Mouse (Mus musculus) intestine, postnatal 0 days (tissue): ENCODE results near the gene Lzts3. TPM values are rescaled to one million over a fixed set of nuclear protein-coding genes. Genes with fewer than 3 reads are reported as not detected.
A peak's percentile ranks its signal among the peaks of the same experiment; 100 is the strongest.

Experiments
- ATAC-seq: fragments of 200-750 bp; cut with Nextera tagmentation; 2 replicates; pipeline ENCODE4 v1.8.0; 2017; ENCODE audit warnings: mild to moderate bottlenecking, moderate TSS enrichment, moderate library complexity
- H3K27ac ChIP-seq: fragments of 300-500 bp; sonication (generic); 2 replicates; pipeline ENCODE4 v1.5.1; 2014; ENCODE audit warnings: mild to moderate bottlenecking, low read depth, low read length, moderate library complexity
- H3K27me3 ChIP-seq: fragments of 300-500 bp; sonication (generic); replicated peaks from 2 replicates; pipeline ENCODE4 v1.6.1; 2014; ENCODE audit warnings: low read length, mixed read lengths; ENCODE audit not compliant: control insufficient read depth, insufficient read depth
- H3K36me3 ChIP-seq: fragments of 300-500 bp; sonication (generic); 2 replicates; pipeline ENCODE4 v1.6.1; 2014; ENCODE audit warnings: mild to moderate bottlenecking, moderate library complexity; ENCODE audit not compliant: control insufficient read depth, insufficient read depth
- H3K4me1 ChIP-seq: fragments of 300-500 bp; sonication (generic); replicated peaks from 2 replicates; pipeline ENCODE4 v1.6.1; 2014; ENCODE audit warnings: antibody characterized with exemption, low read length, mixed read lengths; ENCODE audit not compliant: control insufficient read depth, insufficient read depth
- H3K4me2 ChIP-seq: fragments of 300-500 bp; sonication (generic); replicated peaks from 2 replicates; pipeline ENCODE4 v1.6.1; 2014; ENCODE audit warnings: low read depth, mild to moderate bottlenecking, moderate library complexity
- H3K4me3 ChIP-seq: fragments of 300-500 bp; sonication (generic); 2 replicates; pipeline ENCODE4 v1.5.1; 2014; ENCODE audit warnings: low read depth, low read length
- H3K9ac ChIP-seq: fragments of 300-500 bp; sonication (generic); 2 replicates; pipeline ENCODE4 v1.6.1; 2014; ENCODE audit warnings: mild to moderate bottlenecking, low read depth, low read length
- H3K9me3 ChIP-seq: fragments of 300-500 bp; sonication (generic); 2 replicates; pipeline ENCODE4 v1.6.1; 2016; ENCODE audit warnings: mixed run types; ENCODE audit not compliant: control insufficient read depth
- CTCF ChIP-seq: sonication (generic); IDR thresholded peaks from 2 replicates; pipeline ENCODE4 v1.5.1; 2016; ENCODE audit warnings: low read depth, mild to moderate bottlenecking, control low read depth, antibody characterized with exemption, moderate library complexity
- WGBS: fragments of 180-500 bp; shearing (Covaris S2); extraction: QIAGEN DNeasy Blood & Tissue Kit; methylation state at CpG from one replicate; pipeline ENCODE4 v1.1.7; 2014; 5-methylcytosine and 5-hydroxymethylcytosine counted together
- polyA plus RNA-seq: library from polyadenylated mRNA; unstranded; fragments of >200 nt; fragmentation: Nextera tagmentation; extraction: Ambion mirVana; gene quantifications from 2 replicates; pipeline ENCODE4 v1.2.1, GENCODE M21; 2015

Gene Lzts3
- polyA plus RNA-seq, 1 experiment from 2014 or later: 9.7 TPM

DNA sequence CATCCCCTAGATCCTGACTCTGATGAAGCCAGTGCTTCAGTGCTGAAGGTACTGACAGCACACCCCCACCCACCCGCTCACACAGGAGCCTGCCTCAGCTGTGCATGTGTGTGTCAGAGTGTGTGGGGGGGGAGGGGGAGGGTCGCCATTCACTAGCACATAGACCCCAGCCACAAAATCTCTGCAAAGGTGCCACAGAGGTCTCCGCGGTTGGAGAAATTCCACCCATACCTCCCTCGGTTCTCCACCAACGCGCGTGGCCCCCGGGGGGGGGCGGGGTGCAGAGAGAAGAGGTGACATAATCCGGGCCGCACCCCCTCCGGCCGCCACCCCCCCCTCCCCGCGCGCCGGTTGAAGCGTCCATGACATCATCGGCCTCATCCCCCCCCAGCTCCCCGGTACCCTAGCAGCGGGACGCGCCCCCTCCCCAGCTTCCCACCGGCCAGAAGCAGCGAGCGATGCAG, 374 bp downstream of the Lzts3 start:
- Histone ChIP-seq H3K9ac (peak overlapping the region; percentile 54), H3K4me1 (no peaks in the 10 kb centered on the region; the same call in 1 of the 2 replicates), H3K27ac (peak overlapping the region; percentile 83), H3K4me3 (peak overlapping the region; percentile 68), H3K36me3 (no peaks in the 10 kb centered on the region), H3K4me2 (peak overlapping the region; percentile 98), H3K27me3 (no peaks in the 10 kb centered on the region), H3K9me3 (no peaks in the 10 kb centered on the region)
- no peak for TF ChIP-seq CTCF
- WGBS: under 1% methylated on average over 20 of the region's 27 CpGs
- ATAC-seq: no peak

DNA sequence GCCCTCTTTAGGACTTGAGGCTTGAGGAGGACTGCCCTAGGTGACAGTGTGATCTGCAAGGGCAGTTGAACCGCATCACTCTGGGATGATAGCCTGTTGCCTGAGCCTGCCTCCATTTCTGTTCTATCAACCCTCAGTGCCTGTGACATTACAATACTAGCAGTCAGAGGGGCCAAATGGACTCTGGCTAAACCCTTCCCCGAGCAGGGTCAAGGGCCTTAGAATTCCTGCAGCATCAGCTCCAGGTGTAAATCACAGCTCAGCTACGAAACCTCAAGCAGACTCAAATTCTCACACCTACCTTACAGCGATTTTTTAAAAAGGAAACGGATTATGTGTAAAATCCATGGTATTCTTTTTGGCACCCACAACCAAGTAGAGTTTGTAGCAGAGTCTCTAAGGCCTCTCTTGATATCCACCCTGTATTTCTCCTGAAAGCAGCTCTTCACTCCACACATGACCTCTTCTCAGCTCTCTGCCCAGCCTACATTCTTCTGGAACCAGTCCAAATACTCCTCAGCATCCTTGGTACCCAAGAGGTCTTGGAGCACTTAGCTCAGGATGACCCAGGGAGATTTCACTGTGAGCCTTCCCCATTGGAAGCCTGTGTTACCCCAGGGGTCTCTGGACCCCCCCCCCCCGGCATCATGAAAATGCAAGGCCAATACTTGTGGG, 1.1 kb downstream of the Lzts3 start:
- ATAC-seq: no peak
- no peak for TF ChIP-seq CTCF
- Histone ChIP-seq H3K4me1 (no peaks in the 10 kb centered on the region; the same call in 1 of the 2 replicates), H3K4me2 (peak overlapping the region; percentile 98), H3K4me3 (peak overlapping the region; percentile 68), H3K27ac (no peak overlapping the region), H3K9ac (0 out of 2 replicates have a peak overlapping the region, but pooled peaks have one; percentile 54), H3K27me3 (no peaks in the 10 kb centered on the region), H3K9me3 (no peaks in the 10 kb centered on the region), H3K36me3 (no peaks in the 10 kb centered on the region)
- WGBS: 46% methylated on average over 6 of the region's 6 CpGs

DNA sequence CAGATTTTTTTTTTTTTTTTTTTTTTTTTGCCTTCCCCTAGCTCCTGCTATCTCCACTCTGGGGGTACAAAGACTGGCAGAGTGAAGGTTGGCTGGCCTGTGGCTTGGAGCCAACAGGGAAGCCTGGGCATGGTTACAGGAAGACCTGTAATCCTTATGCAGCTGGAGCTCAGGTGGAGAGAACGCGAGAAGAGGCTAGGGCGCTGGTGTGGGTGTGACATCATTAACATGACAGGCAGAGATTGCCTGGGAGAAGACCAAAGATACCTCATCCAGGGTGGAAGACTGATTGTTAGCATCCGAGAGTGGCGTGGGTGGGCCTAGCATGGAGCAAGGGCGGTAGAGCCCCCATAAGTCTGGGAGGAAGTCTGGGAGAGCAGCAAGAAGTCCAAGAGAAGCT, 3.3 kb downstream of the Lzts3 start:
- peaks cover 9% of the 10 kb centered on the region; the same call in 1 of the 2 replicates for H3K4me1 ChIP-seq
- no peak for TF ChIP-seq CTCF
- no peaks in the 10 kb centered on the region for H3K9me3 ChIP-seq
- peaks cover 10% of the 10 kb centered on the region; the same call in 1 of the 2 replicates for H3K36me3 ChIP-seq
- H3K4me2 ChIP-seq: 0 out of 2 replicates have a peak overlapping the region, but pooled peaks have one; percentile 68
- peak; percentile 9; the same call in 1 of the 2 replicates for ATAC-seq
- no peak overlapping the region for H3K4me3 ChIP-seq
- no peaks in the 10 kb centered on the region for H3K27me3 ChIP-seq
- peak overlapping the region; percentile 95 for H3K27ac ChIP-seq
- WGBS: 52% methylated on average over 6 of the region's 6 CpGs
- no peak overlapping the region for H3K9ac ChIP-seq

DNA sequence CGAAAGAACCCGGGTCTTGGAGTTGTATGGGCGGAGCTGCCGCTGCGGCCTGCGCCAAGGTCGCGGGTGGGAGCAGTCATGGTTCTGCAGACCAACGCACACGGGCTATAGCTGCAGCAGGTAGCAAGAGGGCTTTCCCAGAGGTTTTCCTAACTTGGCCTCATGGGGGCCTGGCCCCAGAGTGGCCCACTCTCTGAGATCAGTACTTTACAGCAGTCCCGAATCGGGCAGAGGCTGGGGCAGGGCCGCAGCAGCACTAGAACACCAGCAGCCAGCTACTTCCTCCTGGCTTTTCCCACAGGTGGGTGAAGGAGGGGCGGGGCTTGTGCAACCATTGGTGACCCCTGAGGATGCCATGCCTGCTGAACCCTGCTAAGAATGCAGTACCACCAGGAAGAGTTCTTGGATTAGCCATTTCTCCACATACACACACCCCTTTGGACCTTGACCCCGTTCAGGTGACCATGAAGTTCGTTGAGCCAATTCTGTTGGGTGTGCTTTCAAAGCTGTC, 4.4 kb downstream of the Lzts3 start:
- Histone ChIP-seq H3K9me3 (no peaks in the 10 kb centered on the region), H3K36me3 (peaks cover 18% of the 10 kb centered on the region; the same call in 1 of the 2 replicates), H3K9ac (peak overlapping the region; percentile 65), H3K27ac (peak overlapping the region; percentile 95), H3K4me2 (peak overlapping the region; percentile 68), H3K4me1 (peaks cover 9% of the 10 kb centered on the region; the same call in 1 of the 2 replicates), H3K27me3 (no peaks in the 10 kb centered on the region), H3K4me3 (peak overlapping the region; percentile 38)
- ATAC-seq: peak; percentile 88
- TF ChIP-seq CTCF: no peak
- 18% methylated on average over 16 of the region's 16 CpGs for WGBS

DNA sequence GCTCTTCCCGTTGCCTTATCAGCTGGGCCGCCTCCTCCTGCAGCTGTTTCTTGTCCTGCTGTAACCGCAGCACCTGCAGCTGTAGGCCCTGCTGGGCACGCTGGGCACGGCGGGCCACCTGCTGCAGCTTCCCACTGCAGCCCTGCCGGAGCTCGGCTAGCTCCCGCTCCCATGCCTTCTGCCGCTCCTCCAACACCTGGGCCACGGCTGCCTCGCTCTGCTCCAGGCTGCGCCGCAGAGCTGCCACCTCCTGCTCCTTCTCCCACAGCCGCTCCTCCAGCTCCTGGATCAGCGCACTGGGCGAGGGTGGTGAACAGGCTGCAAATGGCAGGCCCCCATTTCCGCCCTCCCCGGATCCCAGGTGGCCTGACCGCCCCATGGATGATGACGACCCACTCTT, 6.8 kb downstream of the Lzts3 start:
- WGBS: 34% methylated on average over 21 of the region's 21 CpGs
- no peaks in the 10 kb centered on the region for H3K27me3 ChIP-seq
- H3K36me3 ChIP-seq: peaks cover 18% of the 10 kb centered on the region; the same call in 1 of the 2 replicates
- H3K27ac ChIP-seq: no peak overlapping the region
- peak; percentile 5 for ATAC-seq
- no peaks in the 10 kb centered on the region for H3K9me3 ChIP-seq
- no peak overlapping the region for H3K4me3 ChIP-seq
- TF ChIP-seq CTCF: peak; percentile 25; the same call in 1 of the 2 replicates
- peak overlapping the region; percentile 68 for H3K4me2 ChIP-seq
- H3K4me1 ChIP-seq: peaks cover 9% of the 10 kb centered on the region; the same call in 1 of the 2 replicates
- H3K9ac ChIP-seq: 0 out of 2 replicates have a peak overlapping the region, but pooled peaks have one; percentile 27

DNA sequence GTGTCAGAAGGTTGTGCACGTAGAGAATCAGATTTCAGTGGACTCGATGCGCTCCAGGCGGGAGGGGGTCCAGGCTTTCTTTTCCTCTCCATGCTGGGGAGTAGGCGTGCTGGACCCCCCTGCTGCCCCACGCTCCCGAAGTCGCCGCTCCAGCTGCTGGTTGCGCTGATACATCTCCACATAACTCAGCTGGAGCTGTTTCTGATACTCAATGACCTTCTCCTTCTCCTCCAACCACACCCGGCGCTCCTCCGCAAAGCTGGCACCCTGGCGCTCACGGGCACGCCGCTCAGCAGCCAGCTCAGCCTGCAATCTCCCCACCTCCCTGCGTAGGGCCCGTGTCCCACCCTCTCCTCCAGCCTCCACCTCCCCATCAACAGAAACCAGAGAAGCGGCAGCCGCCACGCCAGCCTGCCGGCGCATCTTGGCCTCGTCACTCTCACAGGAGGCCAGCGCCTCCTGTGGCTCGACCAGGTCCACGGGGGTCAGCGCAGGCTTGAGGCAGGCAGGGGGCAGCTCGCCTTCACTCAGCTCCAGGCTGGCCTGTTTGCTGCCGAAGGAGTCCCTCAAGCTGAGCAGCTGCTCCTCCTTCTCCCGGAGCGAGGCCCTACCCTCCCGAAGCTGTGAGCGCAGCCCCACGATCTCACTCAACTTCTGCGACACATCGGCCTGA, 7.7 kb downstream of the Lzts3 start:
- H3K4me1 ChIP-seq: peaks cover 9% of the 10 kb centered on the region; the same call in 1 of the 2 replicates
- H3K27ac ChIP-seq: no peak overlapping the region
- H3K9me3 ChIP-seq: no peaks in the 10 kb centered on the region
- H3K9ac ChIP-seq: peak overlapping the region; percentile 27
- peak overlapping the region; percentile 68 for H3K4me2 ChIP-seq
- peak overlapping the region; percentile 21 for H3K4me3 ChIP-seq
- 25% methylated on average over 38 of the region's 38 CpGs for WGBS
- peak; percentile 61 for TF ChIP-seq CTCF
- peaks cover 18% of the 10 kb centered on the region; the same call in 1 of the 2 replicates for H3K36me3 ChIP-seq
- no peak for ATAC-seq
- no peaks in the 10 kb centered on the region for H3K27me3 ChIP-seq
